Mouse (Mus musculus) heart, embryonic 11.5 days (tissue): ENCODE results near the gene Clrn3. TPM values are rescaled to one million over a fixed set of nuclear protein-coding genes. Genes with fewer than 3 reads are reported as not detected.

Experiments used
- ATAC-seq: fragments of 200-750 bp; cut with Nextera tagmentation; replicated peaks from 2 replicates; pipeline ENCODE4 v1.8.0; 2017; ENCODE audit warnings: moderate library complexity; ENCODE audit not compliant: insufficient number of reproducible peaks, low FRiP score, low TSS enrichment
- H3K27ac ChIP-seq: fragments of 300-500 bp; sonication (generic); 2 replicates; pipeline ENCODE4 v1.5.1; 2014; ENCODE audit warnings: mild to moderate bottlenecking, low read depth, low read length
- H3K27me3 ChIP-seq: fragments of 300-500 bp; sonication (generic); 2 replicates; pipeline ENCODE4 v1.6.1; 2014; ENCODE audit warnings: mild to moderate bottlenecking, low read length, mixed read lengths; ENCODE audit not compliant: control insufficient read depth, insufficient read depth
- H3K36me3 ChIP-seq: fragments of 300-500 bp; sonication (generic); 2 replicates; pipeline ENCODE4 v1.6.1; 2014; ENCODE audit warnings: mild to moderate bottlenecking, low read length, moderate library complexity, mixed read lengths; ENCODE audit not compliant: control insufficient read depth, insufficient read depth
- H3K4me1 ChIP-seq: fragments of 300-500 bp; sonication (generic); 2 replicates; pipeline ENCODE4 v1.6.1; 2014; ENCODE audit warnings: low read length; ENCODE audit not compliant: control insufficient read depth, insufficient read depth
- H3K4me2 ChIP-seq: fragments of 300-500 bp; sonication (generic); 2 replicates; pipeline ENCODE4 v1.6.1; 2014; ENCODE audit warnings: mild to moderate bottlenecking, moderate library complexity
- H3K4me3 ChIP-seq: fragments of 300-500 bp; sonication (generic); 2 replicates; pipeline ENCODE4 v1.5.1; 2014; ENCODE audit warnings: low read depth, low read length
- H3K9ac ChIP-seq: fragments of 300-500 bp; sonication (generic); 2 replicates; pipeline ENCODE4 v1.6.1; 2014; ENCODE audit warnings: mild to moderate bottlenecking, low read depth, low read length, moderate library complexity
- H3K9me3 ChIP-seq: fragments of 300-500 bp; sonication (generic); replicated peaks from 2 replicates; pipeline ENCODE4 v1.6.1; 2016; ENCODE audit warnings: low read length; ENCODE audit not compliant: control insufficient read depth
- WGBS: fragments of 180-500 bp; shearing (Covaris S2); extraction: QIAGEN DNeasy Blood & Tissue Kit; methylation state at CpG from one replicate; pipeline ENCODE4 v1.1.7; 2014; ENCODE audit not compliant: insufficient replicate concordance; 5-methylcytosine and 5-hydroxymethylcytosine counted together
- polyA plus RNA-seq: library from polyadenylated mRNA; unstranded; fragments of >200 nt; fragmentation: Nextera tagmentation; extraction: Ambion mirVana; gene quantifications from 2 replicates; pipeline ENCODE4 v1.2.1, GENCODE M21; 2014

Clrn3 gene
- polyA plus RNA-seq, 1 experiment from 2014 or later, result not detected

DNA sequence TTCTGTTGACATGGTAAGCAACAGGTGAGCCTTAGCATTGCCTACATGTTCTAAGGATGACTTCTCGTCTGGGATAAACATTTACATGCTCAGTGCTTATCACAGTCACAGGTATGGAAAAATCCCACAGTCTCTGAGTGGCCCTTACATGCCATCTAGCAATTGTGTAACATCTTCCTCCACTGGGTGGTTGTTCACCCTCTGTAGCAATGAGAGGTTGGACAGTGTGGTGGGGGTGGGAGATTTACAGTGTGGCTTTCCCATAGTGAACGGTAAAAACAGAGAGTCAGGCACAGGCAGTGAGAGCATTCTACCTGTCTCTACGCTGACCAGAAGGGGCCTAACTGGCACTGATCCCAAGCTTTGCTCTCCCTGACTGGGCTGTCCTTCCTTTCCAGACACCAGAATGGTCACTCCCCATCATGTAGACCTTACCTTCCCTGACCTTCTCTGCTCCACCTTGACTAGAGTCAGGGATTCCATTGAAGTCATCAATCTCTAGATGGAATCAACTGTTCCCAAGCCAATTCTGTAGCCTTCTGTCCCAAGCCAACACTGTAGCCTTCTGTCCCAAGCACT lies 1.8 kb downstream of the Clrn3 start:
- Histone ChIP-seq H3K4me1 (no peaks in the 10 kb centered on the region), H3K9me3 (no peaks in the 10 kb centered on the region), H3K9ac (no peak overlapping the region), H3K27ac (no peak overlapping the region), H3K4me2 (no peak overlapping the region), H3K4me3 (no peak overlapping the region), H3K27me3 (no peaks in the 10 kb centered on the region), H3K36me3 (no peaks in the 10 kb centered on the region)
- WGBS, result 75% methylated on average over 3 of the region's 3 CpGs
- ATAC-seq, result no peak

DNA sequence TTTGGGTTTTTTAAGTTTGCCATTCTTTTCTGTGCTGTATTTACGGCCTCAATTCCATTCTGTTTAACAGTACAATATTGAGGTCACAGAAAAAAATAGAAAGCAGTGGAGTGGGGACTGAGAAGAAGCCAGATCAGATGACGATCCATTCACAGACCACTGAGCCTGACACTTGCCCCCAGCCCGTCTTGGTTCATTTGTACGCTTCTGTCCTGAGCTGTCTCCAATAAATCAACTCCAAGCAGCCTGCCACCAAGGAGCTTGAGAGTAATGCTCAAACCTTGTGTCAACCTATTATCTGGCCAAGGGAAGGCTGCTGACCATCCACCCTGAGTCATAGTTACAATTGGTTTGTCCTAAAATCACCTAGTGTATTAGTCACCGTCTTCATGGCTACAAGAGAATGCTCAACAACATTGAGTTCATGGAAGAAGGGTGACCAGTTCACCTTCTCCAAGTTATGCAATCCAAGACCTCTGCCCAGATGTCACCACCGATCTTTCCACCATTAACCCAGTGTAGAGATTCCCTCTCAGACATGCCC lies 4.0 kb downstream of the Clrn3 start:
- no peak overlapping the region for H3K4me2 ChIP-seq
- no peaks in the 10 kb centered on the region for H3K4me1 ChIP-seq
- H3K9me3 ChIP-seq, result no peaks in the 10 kb centered on the region
- no peaks in the 10 kb centered on the region for H3K27me3 ChIP-seq
- H3K36me3 ChIP-seq, result no peaks in the 10 kb centered on the region
- no peak for ATAC-seq
- 83% methylated on average over 6 of the region's 6 CpGs for WGBS
- no peak overlapping the region for H3K4me3 ChIP-seq
- no peak overlapping the region for H3K27ac ChIP-seq
- H3K9ac ChIP-seq, result no peak overlapping the region

- Histone ChIP-seq H3K4me3 (no peak overlapping the region), H3K36me3 (no peaks in the 10 kb centered on the region), H3K27me3 (no peaks in the 10 kb centered on the region), H3K9ac (no peak overlapping the region), H3K9me3 (no peaks in the 10 kb centered on the region), H3K4me2 (no peak overlapping the region), H3K4me1 (no peaks in the 10 kb centered on the region), H3K27ac (no peak overlapping the region)
- ATAC-seq, result no peak
- 44% methylated on average over 4 of the region's 4 CpGs for WGBS
Observed at GRCm38 (mm10) chr7:135523981-135524380, 4.5 kb downstream of the Clrn3 start.

- no peaks in the 10 kb centered on the region for H3K27me3 ChIP-seq
- H3K27ac ChIP-seq, result no peak overlapping the region
- no peak for ATAC-seq
- no peaks in the 10 kb centered on the region for H3K4me1 ChIP-seq
- WGBS, result 72% methylated on average over 15 of the region's 15 CpGs
- no peak overlapping the region for H3K4me2 ChIP-seq
- H3K9ac ChIP-seq, result no peak overlapping the region
- H3K36me3 ChIP-seq, result no peaks in the 10 kb centered on the region
- no peaks in the 10 kb centered on the region for H3K9me3 ChIP-seq
- H3K4me3 ChIP-seq, result no peak overlapping the region
Observed at GRCm38 (mm10) chr7:135521755-135522512, 6.5 kb downstream of the Clrn3 start.

DNA sequence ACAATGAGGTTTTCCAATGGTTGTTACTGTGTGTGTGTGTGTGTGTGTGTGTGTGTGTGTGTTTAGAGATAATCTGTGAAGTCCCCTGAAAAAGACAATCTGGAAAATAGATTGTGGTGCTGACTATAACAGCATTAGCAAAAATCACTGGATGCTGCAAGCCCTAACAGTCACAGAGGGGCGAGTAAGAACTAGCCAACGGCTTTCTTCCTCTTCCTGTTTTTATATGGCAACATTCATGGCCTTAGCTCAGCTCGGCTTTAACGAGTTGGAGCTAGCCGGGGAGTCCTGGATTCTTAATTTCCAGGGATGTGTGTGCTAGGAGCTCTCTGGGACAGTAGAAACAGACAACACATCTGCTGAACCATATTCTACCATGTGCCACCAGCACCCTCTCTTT lies 8.2 kb downstream of the Clrn3 start:
- Histone ChIP-seq H3K27ac (no peak overlapping the region), H3K36me3 (no peaks in the 10 kb centered on the region), H3K4me2 (no peak overlapping the region), H3K9me3 (no peaks in the 10 kb centered on the region), H3K4me3 (no peak overlapping the region), H3K27me3 (no peaks in the 10 kb centered on the region), H3K9ac (no peak overlapping the region), H3K4me1 (no peaks in the 10 kb centered on the region)
- ATAC-seq, result no peak
- WGBS, result 72% methylated on average over 5 of the region's 5 CpGs

DNA sequence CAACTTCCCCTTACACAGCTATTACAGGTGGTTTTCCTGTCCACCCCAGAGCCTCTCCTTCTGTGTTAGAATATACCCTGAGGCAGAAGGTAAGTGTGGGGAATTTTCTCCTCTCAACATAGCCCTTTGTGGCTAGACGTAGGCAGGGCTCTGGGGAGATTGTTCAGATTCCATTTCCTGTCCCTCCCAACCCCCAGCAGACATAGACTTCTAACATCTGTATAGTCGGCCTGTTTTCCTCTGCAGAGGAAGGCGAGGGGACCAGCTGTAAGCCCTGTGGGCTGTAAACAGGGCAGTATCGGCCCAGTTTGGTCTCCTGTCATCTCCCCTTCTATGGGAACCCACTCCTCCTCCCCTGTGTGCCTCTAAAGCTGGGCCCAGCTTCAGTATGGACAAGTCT lies 11.3 kb downstream of the Clrn3 start:
- no peaks in the 10 kb centered on the region for H3K36me3 ChIP-seq
- ATAC-seq, result no peak
- no peaks in the 10 kb centered on the region for H3K27me3 ChIP-seq
- no peaks in the 10 kb centered on the region for H3K4me1 ChIP-seq
- no peak overlapping the region for H3K27ac ChIP-seq
- H3K9me3 ChIP-seq, result no peaks in the 10 kb centered on the region
- no peak overlapping the region for H3K4me2 ChIP-seq
- H3K4me3 ChIP-seq, result no peak overlapping the region
- 49% methylated on average over 4 of the region's 4 CpGs for WGBS
- no peak overlapping the region for H3K9ac ChIP-seq

- no peak overlapping the region for H3K4me3 ChIP-seq
- no peak for ATAC-seq
- 78% methylated on average over 3 of the region's 3 CpGs for WGBS
Observed at GRCm38 (mm10) chr7:135511723-135512122, 16.7 kb downstream of the Clrn3 start.

DNA sequence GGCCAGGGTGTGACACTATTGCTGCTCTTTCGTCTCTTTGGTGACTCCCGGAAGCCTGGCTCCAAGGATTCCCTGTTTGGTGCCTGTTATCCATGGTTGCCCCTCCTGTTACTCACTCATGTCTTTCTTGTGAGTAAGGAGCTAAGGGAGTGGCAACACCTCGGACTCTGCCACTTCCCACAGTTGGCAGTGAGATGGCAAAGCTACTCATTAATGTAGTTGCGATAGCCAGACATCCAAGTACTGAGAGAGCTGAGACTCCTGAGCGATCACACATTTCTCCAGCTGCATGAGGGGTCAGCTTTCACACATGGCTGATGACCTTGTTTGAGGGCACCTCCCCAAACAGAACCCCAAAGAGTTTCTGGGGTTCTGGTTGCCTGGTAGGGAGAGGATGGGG lies 18.0 kb downstream of the Clrn3 start:
- ATAC-seq, result no peak
- no peak overlapping the region for H3K4me3 ChIP-seq
- no peaks in the 10 kb centered on the region for H3K4me1 ChIP-seq
- H3K27ac ChIP-seq, result no peak overlapping the region
- no peaks in the 10 kb centered on the region for H3K36me3 ChIP-seq
- H3K9ac ChIP-seq, result no peak overlapping the region
- H3K9me3 ChIP-seq, result no peaks in the 10 kb centered on the region
- no peak overlapping the region for H3K4me2 ChIP-seq
- WGBS, result 86% methylated on average over 5 of the region's 5 CpGs
- H3K27me3 ChIP-seq, result no peaks in the 10 kb centered on the region

More at GRCm38 (mm10) chr7:135511723-135512122, 16.7 kb downstream of the Clrn3 start:
- Histone ChIP-seq H3K27me3 (no peaks in the 10 kb centered on the region), H3K4me1 (no peaks in the 10 kb centered on the region), H3K27ac (no peak overlapping the region), H3K36me3 (no peaks in the 10 kb centered on the region), H3K9ac (no peak overlapping the region), H3K9me3 (no peaks in the 10 kb centered on the region), H3K4me2 (no peak overlapping the region)

DNA sequence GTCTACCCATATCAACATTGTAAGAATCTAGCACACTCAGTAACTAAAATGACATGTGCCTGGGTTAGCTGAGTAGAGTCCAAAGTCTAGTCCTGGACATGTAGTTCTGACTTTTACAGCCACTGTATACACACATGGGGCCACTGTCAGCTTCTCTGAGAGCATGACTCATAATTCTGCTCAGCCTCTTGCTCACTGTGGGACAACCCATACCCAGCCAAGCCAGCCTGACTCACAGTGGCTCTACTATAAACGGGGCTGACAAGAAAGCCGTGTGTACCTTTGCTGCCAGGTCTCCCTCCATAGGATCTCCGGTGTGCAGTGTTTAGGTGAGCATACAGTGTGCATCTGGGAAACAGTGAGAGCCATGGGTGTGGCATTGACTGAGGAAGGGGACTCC lies 19.2 kb downstream of the Clrn3 start:
- Histone ChIP-seq H3K4me1 (no peaks in the 10 kb centered on the region), H3K36me3 (no peaks in the 10 kb centered on the region), H3K4me2 (no peak overlapping the region), H3K4me3 (no peak overlapping the region), H3K27ac (no peak overlapping the region), H3K27me3 (no peaks in the 10 kb centered on the region), H3K9ac (no peak overlapping the region), H3K9me3 (no peaks in the 10 kb centered on the region)
- 90% methylated on average over 3 of the region's 3 CpGs for WGBS
- ATAC-seq, result no peak
